Mouse (Mus musculus): ENCODE measurements around the gene Itch.
A peak's percentile ranks its signal among the peaks of the same experiment; 100 is the strongest.
"Not testable (repeated sequence)": the region's sequence is repeated elsewhere in the genome, so short reads cannot be mapped to it uniquely, and the experiment has no call there.

The Itch gene

GRCm38 (mm10) chr2:155133011-155133976 lies at the start of gene Itch:
Gene Itch (plus strand): TSS chr2:155133509.
- DNase-seq (ENCODE audit: low spot score in 2 of 2): peak; percentile 82 to 84

- DNase-seq (ENCODE audit: low spot score in 2 of 2): no peak
Observed at GRCm38 (mm10) chr2:155084546-155084945, 48.8 kb upstream of the Itch start.

- no peak for DNase-seq (ENCODE audit: low spot score in 2 of 2)
Observed at GRCm38 (mm10) chr2:155086328-155086727, 47.0 kb upstream of the Itch start.

- no peak for DNase-seq (ENCODE audit: low spot score in 2 of 2)
Observed at GRCm38 (mm10) chr2:155088264-155088663, 45.0 kb upstream of the Itch start.

GRCm38 (mm10) chr2:155090909-155091742 lies 42.2 kb upstream of the Itch start:
- DNase-seq (ENCODE audit: low spot score in 2 of 2): no peak

- DNase-seq (ENCODE audit: low spot score in 2 of 2): no peak
Observed at GRCm38 (mm10) chr2:155091743-155092075, 41.6 kb upstream of the Itch start.

- no peak for DNase-seq (ENCODE audit: low spot score in 2 of 2)
Observed at GRCm38 (mm10) chr2:155093418-155093817, 39.9 kb upstream of the Itch start.

- no peak for DNase-seq (ENCODE audit: low spot score in 2 of 2)
Observed at GRCm38 (mm10) chr2:155098720-155099380, 34.5 kb upstream of the Itch start.

GRCm38 (mm10) chr2:155099421-155099820 lies 33.9 kb upstream of the Itch start:
- no peak for DNase-seq (ENCODE audit: low spot score in 2 of 2)

- DNase-seq (ENCODE audit: low spot score in 2 of 2): no peak
Observed at GRCm38 (mm10) chr2:155099994-155100795, 33.1 kb upstream of the Itch start.

GRCm38 (mm10) chr2:155100796-155101259 lies 32.5 kb upstream of the Itch start:
- no peak for DNase-seq (ENCODE audit: low spot score in 2 of 2)

- DNase-seq (ENCODE audit: low spot score in 2 of 2): no peak
Observed at GRCm38 (mm10) chr2:155101761-155102181, 31.5 kb upstream of the Itch start.

- no peak for DNase-seq (ENCODE audit: low spot score in 2 of 2)
Observed at GRCm38 (mm10) chr2:155103607-155104006, 29.7 kb upstream of the Itch start.

GRCm38 (mm10) chr2:155107276-155107675 lies 26.0 kb upstream of the Itch start:
- not testable (repeated sequence) for DNase-seq (ENCODE audit: low spot score in 2 of 2)

- DNase-seq (ENCODE audit: low spot score in 2 of 2): no peak
Observed at GRCm38 (mm10) chr2:155115216-155115830, 18.0 kb upstream of the Itch start.

GRCm38 (mm10) chr2:155133977-155134860 lies 910 bp downstream of the Itch start:
- no peak for DNase-seq (ENCODE audit: low spot score in 2 of 2)

- DNase-seq (ENCODE audit: low spot score in 2 of 2): no peak
Observed at GRCm38 (mm10) chr2:155135092-155135491, 1.8 kb downstream of the Itch start.

- DNase-seq (ENCODE audit: low spot score in 2 of 2): no peak
Observed at GRCm38 (mm10) chr2:155135534-155135933, 2.2 kb downstream of the Itch start.

GRCm38 (mm10) chr2:155140986-155141385 lies 7.7 kb downstream of the Itch start:
- DNase-seq (ENCODE audit: low spot score in 2 of 2): no peak

Measured in frontal cortex, postnatal 14 days (tissue).